Mouse (Mus musculus): ENCODE results near the gene Rgsl1.

The Rgsl1 gene

GRCm38 (mm10) chr1:153740145-153740544 is 103.8 kb downstream of the Rgsl1 start, which contains the start of gene Rgs16:
Gene Rgs16 (plus strand): TSS chr1:153740349.
- DNase-seq (ENCODE audit: low spot score), result peak; percentile 56

GRCm38 (mm10) chr1:153739437-153740015 is 104.4 kb downstream of the Rgsl1 start:
- no peak for DNase-seq (ENCODE audit: low spot score)

- DNase-seq (ENCODE audit: low spot score), result no peak
Observed at GRCm38 (mm10) chr1:153737101-153738085, 106.5 kb downstream of the Rgsl1 start.

- no peak for DNase-seq (ENCODE audit: low spot score)
Observed at GRCm38 (mm10) chr1:153736096-153736495, 107.8 kb downstream of the Rgsl1 start.

- DNase-seq (ENCODE audit: low spot score), result no peak
Observed at GRCm38 (mm10) chr1:153734866-153735265, 109.1 kb downstream of the Rgsl1 start.

- no peak for DNase-seq (ENCODE audit: low spot score)
Observed at GRCm38 (mm10) chr1:153733181-153733580, 110.8 kb downstream of the Rgsl1 start.

- no peak for DNase-seq (ENCODE audit: low spot score)
Observed at GRCm38 (mm10) chr1:153730671-153731070, 113.3 kb downstream of the Rgsl1 start.

- DNase-seq (ENCODE audit: low spot score), result no peak
Observed at GRCm38 (mm10) chr1:153729806-153730205, 114.1 kb downstream of the Rgsl1 start.
